Mouse (Mus musculus) hindbrain, postnatal 0 days (tissue): ENCODE measurements at regions not wholly inside any gene's neighbourhood (a gene's known extent, or its start where the extent isn't known, plus 50 kb on each side); places are given as distances from the start of the nearest gene placed in this dataset.

ENCODE experiments used
- ATAC-seq: fragments of 200-750 bp; cut with Nextera tagmentation; 2 replicates; pipeline ENCODE4 v1.8.0; 2017; ENCODE audit warnings: mild to moderate bottlenecking, moderate TSS enrichment, moderate library complexity
- DNase-seq: peaks from one replicate; pipeline ENCODE4 v3.0.0-alpha.2; 2015; ENCODE audit warnings: low spot score
- H3K27ac ChIP-seq: fragments of 300-500 bp; sonication (generic); 2 replicates; pipeline ENCODE4 v1.5.1; 2014; ENCODE audit warnings: mild to moderate bottlenecking
- H3K27me3 ChIP-seq: fragments of 300-500 bp; sonication (generic); 2 replicates; pipeline ENCODE4 v1.6.1; 2014; ENCODE audit warnings: low read length, mixed read lengths; ENCODE audit not compliant: insufficient read depth
- H3K36me3 ChIP-seq: fragments of 300-500 bp; sonication (generic); 2 replicates; pipeline ENCODE4 v1.6.1; 2014; ENCODE audit warnings: low read length, mixed read lengths; ENCODE audit not compliant: insufficient read depth
- H3K4me1 ChIP-seq: fragments of 300-500 bp; sonication (generic); 2 replicates; pipeline ENCODE4 v1.6.1; 2014; ENCODE audit warnings: antibody characterized with exemption, low read length, mixed read lengths; ENCODE audit not compliant: insufficient read depth
- H3K4me2 ChIP-seq: fragments of 300-500 bp; sonication (generic); 2 replicates; pipeline ENCODE4 v1.6.1; 2014; ENCODE audit warnings: low read depth, mild to moderate bottlenecking, low read length, moderate library complexity, mixed read lengths
- H3K4me3 ChIP-seq: fragments of 300-500 bp; sonication (generic); 2 replicates; pipeline ENCODE4 v1.5.1; 2014; ENCODE audit warnings: low read length
- H3K9ac ChIP-seq: fragments of 300-500 bp; sonication (generic); replicated peaks from 2 replicates; pipeline ENCODE4 v1.6.1; 2014; ENCODE audit warnings: mild to moderate bottlenecking, low read length, moderate library complexity, mixed read lengths
- H3K9me3 ChIP-seq: fragments of 300-500 bp; sonication (generic); 2 replicates; pipeline ENCODE4 v1.6.1; 2016; ENCODE audit warnings: low read length, mixed read lengths
- CTCF ChIP-seq: IDR thresholded peaks from 2 replicates; pipeline ENCODE4 v1.5.1; 2016; ENCODE audit warnings: antibody characterized with exemption, control low read depth, low read depth
- WGBS: fragments of 180-500 bp; shearing (Covaris S2); extraction: QIAGEN DNeasy Blood & Tissue Kit; methylation state at CpG from one replicate; pipeline ENCODE4 v1.1.7; 2014; 5-methylcytosine and 5-hydroxymethylcytosine counted together

- Histone ChIP-seq H3K36me3 (no peaks in the 10 kb centered on the region), H3K9me3 (no peaks in the 10 kb centered on the region), H3K27ac (no peak overlapping the region), H3K4me2 (no peak overlapping the region), H3K9ac (no peak overlapping the region), H3K4me3 (no peak overlapping the region), H3K4me1 (no peaks in the 10 kb centered on the region), H3K27me3 (no peaks in the 10 kb centered on the region)
- no peak for TF ChIP-seq CTCF
- DNase-seq = peak; percentile 30
- ATAC-seq = peak; percentile 58
- 38% methylated on average over 5 of the region's 5 CpGs for WGBS
These were observed 352.8 kb downstream of the Tmem135 start for GRCm38 (mm10) chr7:89051240-89051639.

- Histone ChIP-seq H3K4me3 (no peak overlapping the region), H3K4me2 (no peak overlapping the region), H3K9me3 (no peaks in the 10 kb centered on the region), H3K9ac (no peak overlapping the region), H3K27ac (no peak overlapping the region), H3K4me1 (no peaks in the 10 kb centered on the region), H3K36me3 (no peaks in the 10 kb centered on the region), H3K27me3 (no peaks in the 10 kb centered on the region)
- ATAC-seq = no peak
- WGBS = 49% methylated on average over 3 of the region's 3 CpGs
- peak; percentile 6 for DNase-seq
- no peak for TF ChIP-seq CTCF
These were observed 357.4 kb downstream of the Tmem135 start for GRCm38 (mm10) chr7:89046405-89047217.

- Histone ChIP-seq H3K4me1 (no peaks in the 10 kb centered on the region), H3K27me3 (no peaks in the 10 kb centered on the region), H3K4me2 (no peak overlapping the region), H3K9ac (no peak overlapping the region), H3K27ac (no peak overlapping the region), H3K9me3 (no peaks in the 10 kb centered on the region), H3K4me3 (no peak overlapping the region), H3K36me3 (no peaks in the 10 kb centered on the region)
- TF ChIP-seq CTCF = peak; percentile 58
- DNase-seq = peak; percentile 56
- WGBS = 57% methylated on average over 1 of the region's 1 CpGs
- 0 out of 2 replicates have a peak, but pooled peaks have one; percentile 35 for ATAC-seq
These were observed 361.0 kb downstream of the Tmem135 start for GRCm38 (mm10) chr7:89042977-89043376.

GRCm38 (mm10) chr7:89041287-89041686 lies 362.7 kb downstream of the Tmem135 start:
- TF ChIP-seq CTCF = no peak
- H3K9ac ChIP-seq = no peak overlapping the region
- no peaks in the 10 kb centered on the region for H3K27me3 ChIP-seq
- H3K4me1 ChIP-seq = no peaks in the 10 kb centered on the region
- no peaks in the 10 kb centered on the region for H3K36me3 ChIP-seq
- no peak overlapping the region for H3K4me3 ChIP-seq
- H3K4me2 ChIP-seq = no peak overlapping the region
- WGBS = 87% methylated on average over 5 of the region's 5 CpGs
- H3K9me3 ChIP-seq = no peaks in the 10 kb centered on the region
- ATAC-seq (no peak), DNase-seq (no peak)
- no peak overlapping the region for H3K27ac ChIP-seq

GRCm38 (mm10) chr7:89040139-89040538 lies 363.9 kb downstream of the Tmem135 start:
- no peaks in the 10 kb centered on the region for H3K27me3 ChIP-seq
- no peak for ATAC-seq
- no peaks in the 10 kb centered on the region for H3K36me3 ChIP-seq
- H3K27ac ChIP-seq = no peak overlapping the region
- H3K4me2 ChIP-seq = no peak overlapping the region
- no peaks in the 10 kb centered on the region for H3K9me3 ChIP-seq
- no peak overlapping the region for H3K9ac ChIP-seq
- 25% methylated on average over 6 of the region's 6 CpGs for WGBS
- H3K4me3 ChIP-seq = no peak overlapping the region
- no peak for TF ChIP-seq CTCF
- DNase-seq = no peak
- no peaks in the 10 kb centered on the region for H3K4me1 ChIP-seq

GRCm38 (mm10) chr7:89035138-89035996 lies 368.7 kb downstream of the Tmem135 start:
- no peak overlapping the region for H3K4me2 ChIP-seq
- H3K27ac ChIP-seq = no peak overlapping the region
- H3K27me3 ChIP-seq = no peaks in the 10 kb centered on the region
- WGBS = 50% methylated on average over 2 of the region's 2 CpGs
- DNase-seq = no peak
- H3K9me3 ChIP-seq = no peaks in the 10 kb centered on the region
- H3K4me1 ChIP-seq = no peaks in the 10 kb centered on the region
- H3K9ac ChIP-seq = no peak overlapping the region
- TF ChIP-seq CTCF = no peak
- ATAC-seq = no peak
- no peak overlapping the region for H3K4me3 ChIP-seq
- H3K36me3 ChIP-seq = no peaks in the 10 kb centered on the region
